Mouse (Mus musculus): Measurements from ENCODE around the gene Sema6d. TPM values are rescaled to one million over a fixed set of nuclear protein-coding genes. Genes with fewer than 3 reads are reported as not detected.
"Not testable (repeated sequence)": the region's sequence is repeated elsewhere in the genome, so short reads cannot be mapped to it uniquely, and the experiment has no call there.

Gene Sema6d
- total and polyA plus RNA-seq, 2 experiments from 2014 or later: 22.5 to 65.1 TPM

- Histone ChIP-seq H3K4me1 (ENCODE audit: insufficient read depth) (no peaks in the 10 kb centered on the region), H3K9me3 (ENCODE audit: low read length) (no peaks in the 10 kb centered on the region), H3K4me3 (ENCODE audit: low read depth, low read length) (no peak overlapping the region), H3K4me2 (ENCODE audit: low read depth) (no peak overlapping the region), H3K9ac (no peak overlapping the region), H3K27ac (ENCODE audit: low read depth, low read length) (no peak overlapping the region), H3K27me3 (ENCODE audit: insufficient read depth, low read length) (no peaks in the 10 kb centered on the region), H3K36me3 (ENCODE audit: insufficient read depth) (no peaks in the 10 kb centered on the region)
- DNase-seq (no peak), ATAC-seq (no peak)
- TF ChIP-seq CTCF (IDR thresholded peaks at IDR 0.05; ENCODE audit: low read depth): no peak
- WGBS: 93% methylated on average over 6 of the region's 6 CpGs
Measured at GRCm38 (mm10) chr2:124309361-124310128, 219.8 kb downstream of the Sema6d start.

DNA sequence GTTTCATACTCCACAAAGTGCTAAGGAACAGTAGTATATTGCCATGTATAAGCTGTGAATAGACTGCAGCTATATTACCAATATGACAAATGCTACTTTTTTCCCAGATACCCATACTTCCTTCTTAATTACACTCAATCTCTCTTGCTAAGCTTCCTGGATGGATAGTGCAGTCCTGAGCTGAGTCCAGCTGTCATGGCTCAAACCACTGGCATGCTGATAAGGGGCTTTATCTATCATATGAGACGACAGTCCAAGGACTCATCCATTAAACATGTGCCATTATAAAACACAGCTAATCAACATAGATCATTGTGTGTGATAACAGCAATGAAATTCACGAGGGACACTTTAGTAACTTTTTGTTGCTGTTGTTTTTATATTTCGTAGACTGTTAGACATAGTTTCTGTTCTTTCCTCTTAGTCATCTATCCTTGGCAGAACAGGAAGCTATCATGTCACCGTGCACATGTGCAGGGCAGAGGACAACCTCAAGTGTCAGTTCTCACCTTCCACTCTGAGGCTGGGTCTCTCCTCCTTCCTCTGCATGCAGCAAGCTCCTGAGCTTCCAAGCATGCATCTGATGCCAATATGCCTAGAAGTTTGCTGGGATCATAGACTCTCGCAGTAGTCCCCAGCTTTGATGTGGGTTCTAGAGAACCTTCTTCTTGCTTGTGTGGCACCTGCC lies 232.9 kb downstream of the Sema6d start:
- DNase-seq: no peak
- no peak overlapping the region for H3K27ac ChIP-seq (ENCODE audit: low read depth, low read length)

GRCm38 (mm10) chr2:124324107-124324724 lies 234.4 kb downstream of the Sema6d start:
- TF ChIP-seq CTCF (IDR thresholded peaks at IDR 0.05; ENCODE audit: low read depth): no peak
- H3K9ac ChIP-seq: no peak overlapping the region
- ATAC-seq: no peak

More for the DNA sequence above, 232.9 kb downstream of the Sema6d start:
- no peaks in the 10 kb centered on the region for H3K4me1 ChIP-seq (ENCODE audit: insufficient read depth)
- WGBS: 88% methylated on average over 5 of the region's 5 CpGs
- ATAC-seq: no peak
- no peak overlapping the region for H3K9ac ChIP-seq
- no peak for TF ChIP-seq CTCF (IDR thresholded peaks at IDR 0.05; ENCODE audit: low read depth)
- no peaks in the 10 kb centered on the region for H3K36me3 ChIP-seq (ENCODE audit: insufficient read depth)
- H3K9me3 ChIP-seq (ENCODE audit: low read length): no peaks in the 10 kb centered on the region
- H3K4me3 ChIP-seq (ENCODE audit: low read depth, low read length): no peak overlapping the region
- H3K27me3 ChIP-seq (ENCODE audit: insufficient read depth, low read length): no peaks in the 10 kb centered on the region
- no peak overlapping the region for H3K4me2 ChIP-seq (ENCODE audit: low read depth)

GRCm38 (mm10) chr2:124329473-124330130 lies 239.8 kb downstream of the Sema6d start:
- no peaks in the 10 kb centered on the region for H3K36me3 ChIP-seq (ENCODE audit: insufficient read depth)
- H3K9me3 ChIP-seq (ENCODE audit: low read length): no peaks in the 10 kb centered on the region
- H3K27ac ChIP-seq (ENCODE audit: low read depth, low read length): no peak overlapping the region
- no peak overlapping the region for H3K4me3 ChIP-seq (ENCODE audit: low read depth, low read length)
- DNase-seq: no peak
- 41% methylated on average over 1 of the region's 1 CpGs for WGBS
- no peaks in the 10 kb centered on the region for H3K4me1 ChIP-seq (ENCODE audit: insufficient read depth)
- H3K27me3 ChIP-seq (ENCODE audit: insufficient read depth, low read length): no peaks in the 10 kb centered on the region
- TF ChIP-seq CTCF (IDR thresholded peaks at IDR 0.05; ENCODE audit: low read depth): no peak
- H3K9ac ChIP-seq: no peak overlapping the region
- no peak overlapping the region for H3K4me2 ChIP-seq (ENCODE audit: low read depth)
- ATAC-seq: no peak

More at GRCm38 (mm10) chr2:124324107-124324724, 234.4 kb downstream of the Sema6d start:
- no peak overlapping the region for H3K4me2 ChIP-seq (ENCODE audit: low read depth)
- no peaks in the 10 kb centered on the region for H3K4me1 ChIP-seq (ENCODE audit: insufficient read depth)
- no peak for DNase-seq
- H3K36me3 ChIP-seq (ENCODE audit: insufficient read depth): no peaks in the 10 kb centered on the region
- no peaks in the 10 kb centered on the region for H3K27me3 ChIP-seq (ENCODE audit: insufficient read depth, low read length)
- no peaks in the 10 kb centered on the region for H3K9me3 ChIP-seq (ENCODE audit: low read length)
- H3K27ac ChIP-seq (ENCODE audit: low read depth, low read length): no peak overlapping the region
- 81% methylated on average over 6 of the region's 6 CpGs for WGBS
- no peak overlapping the region for H3K4me3 ChIP-seq (ENCODE audit: low read depth, low read length)

- no peaks in the 10 kb centered on the region for H3K36me3 ChIP-seq (ENCODE audit: insufficient read depth)
- no peak overlapping the region for H3K4me3 ChIP-seq (ENCODE audit: low read depth, low read length)
- no peak overlapping the region for H3K4me2 ChIP-seq (ENCODE audit: low read depth)
- no peak for DNase-seq
- H3K27ac ChIP-seq (ENCODE audit: low read depth, low read length): no peak overlapping the region
- no peaks in the 10 kb centered on the region for H3K4me1 ChIP-seq (ENCODE audit: insufficient read depth)
- no peaks in the 10 kb centered on the region for H3K9me3 ChIP-seq (ENCODE audit: low read length)
- no peak for TF ChIP-seq CTCF (IDR thresholded peaks at IDR 0.05; ENCODE audit: low read depth)
- H3K9ac ChIP-seq: no peak overlapping the region
- no peak for ATAC-seq
- no peaks in the 10 kb centered on the region for H3K27me3 ChIP-seq (ENCODE audit: insufficient read depth, low read length)
- 56% methylated on average over 5 of the region's 5 CpGs for WGBS
Measured at GRCm38 (mm10) chr2:124332890-124333289, 243.1 kb downstream of the Sema6d start.

DNA sequence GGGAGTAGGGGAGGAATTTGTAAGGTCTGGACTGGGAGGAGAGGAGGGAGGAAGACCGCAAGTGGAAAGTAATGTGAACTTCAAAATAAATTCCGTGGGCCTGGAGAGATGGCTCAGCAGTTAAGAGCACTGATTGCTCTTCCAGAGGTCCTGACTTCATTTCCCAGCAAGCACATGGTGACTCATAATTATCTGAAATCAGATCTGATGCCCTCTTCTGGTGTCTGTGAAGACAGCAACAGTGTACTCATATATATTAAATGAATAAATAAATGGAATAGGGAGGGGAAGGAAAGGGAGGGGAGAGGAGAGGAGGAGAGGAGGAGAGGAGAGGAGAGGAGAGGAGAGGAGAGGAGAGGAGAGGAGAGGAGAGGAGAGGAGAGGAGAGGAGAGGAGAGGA lies 244.9 kb downstream of the Sema6d start:
- H3K4me1 ChIP-seq (ENCODE audit: insufficient read depth); ATAC-seq; H3K4me2 ChIP-seq (ENCODE audit: low read depth); H3K27me3 ChIP-seq (ENCODE audit: insufficient read depth, low read length); H3K27ac ChIP-seq (ENCODE audit: low read depth, low read length); DNase-seq; H3K4me3 ChIP-seq (ENCODE audit: low read depth, low read length); H3K9me3 ChIP-seq (ENCODE audit: low read length); H3K36me3 ChIP-seq (ENCODE audit: insufficient read depth); H3K9ac ChIP-seq: not testable (repeated sequence)
- 80% methylated on average over 2 of the region's 2 CpGs for WGBS

Measured in forebrain, postnatal 0 days (tissue).